Mouse (Mus musculus) T-cell, adult 2 months (primary cell): ENCODE data around the gene Gpd1.

ENCODE experiments used
- DNase-seq: peaks from one replicate; pipeline ENCODE4 v3.0.0; 2022; ENCODE audit warnings: low spot score

The Gpd1 gene

DNA sequence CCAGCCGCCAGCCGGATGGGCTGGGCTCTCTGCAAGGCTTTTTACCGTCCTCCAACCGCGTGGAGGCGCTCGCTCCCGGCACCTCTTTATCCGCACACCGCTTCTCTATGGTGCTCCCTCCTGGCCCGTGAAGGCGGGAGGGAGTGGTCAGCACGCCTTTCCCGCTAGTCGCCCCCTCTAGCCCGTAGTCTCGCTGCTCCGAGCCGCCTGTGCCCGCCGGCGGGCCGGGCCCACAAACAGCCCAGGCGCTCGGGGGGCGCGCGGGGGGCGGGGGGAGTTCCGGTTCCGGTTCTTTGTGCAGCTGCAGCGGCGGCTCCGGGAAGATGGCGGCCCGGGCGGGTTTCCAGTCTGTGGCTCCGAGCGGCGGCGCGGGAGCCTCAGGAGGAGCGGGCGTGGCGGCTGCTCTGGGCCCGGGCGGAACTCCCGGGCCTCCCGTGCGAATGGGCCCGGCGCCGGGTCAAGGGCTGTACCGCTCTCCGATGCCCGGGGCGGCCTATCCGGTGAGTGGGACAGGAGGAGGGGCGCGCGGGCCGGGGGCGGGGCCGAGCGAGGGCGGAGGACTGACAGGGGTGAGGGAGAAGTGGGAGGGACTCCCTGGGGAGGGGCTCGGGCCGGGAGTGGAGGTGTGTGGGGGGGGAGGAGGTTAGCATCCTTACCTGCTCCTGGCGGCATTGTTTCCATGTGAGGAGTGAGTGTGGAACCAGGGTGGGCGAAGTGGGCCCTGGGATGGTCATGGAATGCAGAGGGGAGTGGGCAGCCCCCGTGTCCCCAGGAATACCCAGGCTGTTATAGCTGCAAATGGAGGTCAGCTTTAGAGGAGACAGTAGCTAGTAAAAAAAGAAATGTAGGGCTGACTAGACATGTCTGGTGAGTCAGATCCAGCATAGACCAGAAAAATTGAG is 15.1 kb upstream of the Gpd1 start, which contains the start of gene Smarcd1:
Smarcd1 (plus strand) TSS at position 131 of the 902 bp plus-strand sequence.
- DNase-seq = peak; percentile 88

GRCm38 (mm10) chr15:99703104-99703503 is 14.2 kb upstream of the Gpd1 start:
- no peak for DNase-seq

GRCm38 (mm10) chr15:99703676-99704040 is 13.7 kb upstream of the Gpd1 start:
- DNase-seq = no peak

GRCm38 (mm10) chr15:99704041-99704681 is 13.2 kb upstream of the Gpd1 start:
- no peak for DNase-seq

- no peak for DNase-seq
These were observed 12.4 kb upstream of the Gpd1 start for GRCm38 (mm10) chr15:99704881-99705280.

DNA sequence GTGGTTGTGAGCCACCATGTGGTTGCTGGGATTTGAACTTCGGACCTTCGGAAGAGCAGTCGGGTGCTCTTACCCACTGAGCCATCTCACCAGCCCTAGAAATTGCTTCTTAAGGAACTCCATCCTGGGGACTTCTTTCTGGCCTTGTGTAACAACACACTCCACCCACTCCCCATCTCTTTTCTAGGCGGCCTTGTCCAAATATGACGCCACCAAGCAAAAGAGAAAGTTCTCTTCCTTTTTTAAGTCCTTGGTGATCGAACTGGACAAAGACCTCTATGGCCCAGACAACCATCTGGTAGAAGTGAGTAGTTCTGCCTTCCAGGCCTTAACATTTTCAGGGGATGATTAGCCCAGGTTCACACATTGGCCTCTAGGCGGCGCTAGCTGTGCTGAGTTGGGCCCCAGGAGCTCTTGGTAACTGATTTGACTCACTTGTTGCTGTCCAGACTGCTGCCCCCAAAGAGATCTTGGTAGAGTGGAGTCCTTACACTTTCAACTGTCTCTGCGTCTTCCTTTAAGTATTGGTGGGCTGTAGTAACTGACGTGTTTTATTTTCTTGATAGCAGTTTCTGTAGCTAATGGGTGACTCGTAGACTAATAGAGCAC is 11.8 kb upstream of the Gpd1 start, which contains the start of gene Gm17349:
Gm17349 (minus strand) TSS at position 51 of the 609 bp plus-strand sequence.
- DNase-seq = peak; percentile 47

GRCm38 (mm10) chr15:99708176-99708575 is 9.1 kb upstream of the Gpd1 start:
- no peak for DNase-seq

DNA sequence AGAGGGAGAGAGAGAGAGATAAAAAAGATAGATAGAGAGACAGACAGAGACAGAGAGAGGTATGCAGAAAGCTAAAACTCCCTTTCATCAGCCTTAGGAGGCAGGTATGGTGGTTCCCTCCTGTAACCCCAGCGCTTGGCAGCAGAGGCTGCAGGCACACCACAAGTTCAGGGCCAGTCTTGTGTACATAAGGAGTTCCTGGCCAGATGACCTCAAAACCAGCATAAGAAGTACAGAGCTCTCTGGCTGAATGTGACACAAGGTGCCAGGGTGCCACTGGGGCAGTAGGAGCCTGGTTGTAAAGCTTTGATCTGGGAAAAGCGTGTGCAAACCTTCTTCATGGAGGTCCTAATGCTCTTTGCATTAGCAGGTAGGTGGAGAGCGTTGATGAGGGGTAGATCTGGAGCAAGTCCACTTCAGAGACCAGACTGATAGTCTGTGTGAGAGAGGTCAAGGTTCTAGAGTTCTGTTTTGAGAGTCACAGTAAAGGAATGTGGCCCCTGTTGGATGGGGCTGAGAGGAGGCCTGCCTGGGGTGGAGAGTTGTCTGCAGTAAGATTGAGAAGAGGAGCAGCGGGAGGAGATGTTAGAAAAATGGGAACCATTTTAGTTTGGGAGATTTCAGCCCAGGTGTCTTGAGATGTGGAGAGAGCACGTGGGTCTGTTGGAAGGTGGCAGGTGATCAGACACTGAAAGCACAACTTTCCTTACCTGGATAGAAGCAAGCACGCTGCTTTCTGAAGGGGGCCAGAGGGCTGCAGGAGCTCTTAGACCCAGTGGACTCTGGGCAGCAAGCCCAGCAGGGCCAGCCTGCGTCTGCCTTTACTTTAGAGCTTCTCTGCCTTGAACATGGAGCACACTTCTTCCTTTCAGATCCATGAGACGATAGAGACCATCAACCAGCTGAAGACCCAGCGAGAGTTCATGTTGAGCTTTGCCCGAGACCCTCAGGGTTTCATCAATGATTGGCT is 6.8 kb upstream of the Gpd1 start:
- DNase-seq = no peak

GRCm38 (mm10) chr15:99711491-99711890 is 5.8 kb upstream of the Gpd1 start:
- no peak for DNase-seq

DNA sequence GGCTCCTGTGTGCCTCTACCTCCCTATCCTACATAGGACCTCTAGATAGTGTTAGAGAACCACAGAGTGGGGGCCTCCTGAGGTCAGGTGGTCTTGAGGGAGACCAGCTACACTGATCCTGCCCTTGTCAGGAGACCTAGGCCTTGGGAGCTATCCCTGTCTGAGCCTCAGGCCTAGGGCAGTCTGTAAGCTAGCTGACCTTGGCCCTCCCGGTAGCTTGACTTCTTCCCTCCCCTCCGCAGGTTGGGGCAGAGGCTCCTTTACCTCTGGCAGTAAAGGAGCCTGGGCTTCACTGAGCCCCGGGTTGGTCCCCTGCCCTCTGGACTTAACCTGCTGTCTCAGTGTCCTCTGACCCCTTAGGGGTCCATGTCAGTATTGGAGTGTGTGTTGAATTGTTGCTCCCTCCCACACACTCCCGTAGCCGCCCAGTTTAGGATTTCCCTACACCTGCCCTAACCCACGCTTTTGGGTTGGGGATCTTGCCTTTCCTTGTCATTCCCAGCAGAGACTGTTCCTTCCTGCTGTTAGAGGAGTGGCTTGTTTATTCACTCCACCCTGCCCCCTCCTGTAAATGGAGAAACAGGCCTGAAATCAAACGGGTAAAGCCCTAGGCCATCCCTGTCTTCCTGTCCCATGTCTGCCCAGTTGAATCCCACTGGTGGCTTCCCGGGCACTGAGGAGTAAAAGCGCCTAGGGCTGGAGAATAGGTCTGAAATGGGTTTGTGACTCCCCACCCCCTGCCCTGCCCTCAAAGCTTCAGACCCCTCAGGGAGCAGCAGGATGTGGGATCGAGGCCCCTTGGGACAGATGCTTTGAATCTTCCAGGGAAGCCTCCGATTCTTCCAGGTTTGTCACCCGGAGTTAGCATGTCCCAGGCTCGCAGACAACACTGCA is 4.4 kb upstream of the Gpd1 start:
- DNase-seq = no peak

- DNase-seq = no peak
These were observed 3.7 kb upstream of the Gpd1 start for GRCm38 (mm10) chr15:99713569-99713968.

- DNase-seq = no peak
These were observed 3.1 kb upstream of the Gpd1 start for GRCm38 (mm10) chr15:99714206-99714605.

DNA sequence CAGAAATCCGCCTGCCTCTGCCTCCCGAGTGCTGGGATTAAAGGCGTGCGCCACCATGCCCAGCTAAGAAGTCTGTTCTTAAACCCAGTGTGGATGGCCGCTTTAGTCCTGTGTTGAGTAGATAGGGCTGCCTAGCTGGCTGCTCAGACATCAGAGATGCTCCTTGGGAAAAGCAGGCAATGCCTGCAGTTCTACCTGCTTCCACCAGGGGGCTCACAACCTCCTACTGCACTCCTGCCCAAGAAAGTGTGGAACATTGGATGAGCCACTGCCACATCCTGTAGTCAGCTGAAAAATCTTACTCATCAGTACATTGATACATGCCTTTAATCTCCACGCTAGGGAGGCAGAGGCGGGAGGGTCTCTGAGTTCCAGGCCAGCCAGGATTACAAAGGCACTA is 2.5 kb upstream of the Gpd1 start:
- peak; percentile 69 for DNase-seq

GRCm38 (mm10) chr15:99715361-99715865 is 1.9 kb upstream of the Gpd1 start:
- DNase-seq = no peak

- DNase-seq = no peak
These were observed 1.2 kb upstream of the Gpd1 start for GRCm38 (mm10) chr15:99715982-99716746.

GRCm38 (mm10) chr15:99716814-99717213 is 501 bp upstream of the Gpd1 start:
- no peak for DNase-seq

DNA sequence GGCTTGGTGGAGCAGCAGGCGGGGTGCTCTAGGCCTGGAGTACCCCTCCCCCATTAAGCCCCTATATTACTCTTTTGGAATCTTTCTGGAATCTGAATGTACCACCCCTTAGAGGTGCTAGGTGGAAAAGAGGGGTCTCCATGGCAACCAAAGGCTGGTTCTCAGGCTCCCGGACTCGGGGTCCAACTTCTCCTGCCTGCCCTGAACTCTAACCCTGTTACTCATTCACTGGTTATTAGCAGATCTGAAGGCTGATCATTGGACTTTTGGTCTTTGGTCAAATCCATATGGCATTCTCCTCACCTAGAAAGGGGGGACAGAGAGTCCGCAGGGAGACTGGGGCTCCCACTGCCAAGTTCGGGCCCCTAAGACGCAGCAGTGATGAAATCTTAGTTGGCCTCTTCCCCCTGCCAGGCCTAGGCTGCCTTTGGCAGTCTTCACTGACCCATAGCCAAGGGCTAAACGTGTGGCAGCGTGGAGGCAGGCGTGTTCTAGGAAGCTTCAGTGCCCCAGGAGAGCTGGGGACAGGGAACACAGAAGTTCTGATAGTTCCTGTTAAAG is 1.2 kb downstream of the Gpd1 start:
- no peak for DNase-seq

DNA sequence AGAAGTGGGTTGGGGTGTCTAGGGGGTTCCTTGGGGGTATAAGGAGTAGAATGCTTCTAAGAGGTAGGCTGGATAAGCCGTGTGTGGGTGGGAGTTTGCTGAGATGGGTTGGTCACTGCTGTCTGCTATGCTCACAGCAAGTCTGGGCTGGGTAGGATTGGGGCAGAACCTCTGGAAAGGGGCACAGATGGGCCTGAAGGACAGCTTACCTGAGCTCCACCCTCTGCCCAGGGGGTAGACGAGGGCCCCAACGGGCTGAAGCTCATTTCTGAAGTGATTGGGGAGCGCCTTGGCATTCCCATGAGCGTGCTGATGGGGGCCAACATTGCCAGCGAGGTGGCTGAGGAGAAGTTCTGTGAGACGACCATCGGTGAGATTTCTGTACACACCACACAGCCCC is 2.5 kb downstream of the Gpd1 start:
- no peak for DNase-seq
